Mouse (Mus musculus) WW6 (cell line): Measurements from ENCODE around the gene Abcb5.
"Not testable (repeated sequence)": the region's sequence is repeated elsewhere in the genome, so short reads cannot be mapped to it uniquely, and the experiment has no call there.

Experiments used
- DNase-seq: peaks from one replicate; pipeline ENCODE4 v3.0.0-alpha.2; 2013; ENCODE audit warnings: low read depth, low spot score

Gene Abcb5

DNA sequence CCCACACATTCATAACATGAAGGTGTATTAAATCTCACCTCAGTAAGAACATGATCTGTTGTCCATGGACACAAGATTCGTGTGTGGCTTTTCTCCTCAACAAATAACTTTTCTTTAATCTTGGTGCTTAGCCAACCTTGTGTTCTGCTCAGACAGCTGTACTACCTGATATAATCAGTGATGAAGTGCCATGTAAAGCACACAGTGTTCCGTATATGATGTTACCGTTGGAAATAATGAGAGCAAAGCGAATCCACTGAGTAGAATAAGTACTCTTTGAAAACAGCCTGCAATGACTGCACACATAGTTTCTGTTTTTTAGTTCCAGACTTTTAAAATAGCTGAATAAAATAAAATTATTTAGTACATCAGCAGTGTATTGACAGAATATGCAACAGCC, at the start of gene Abcb5:
Gene Abcb5 (minus strand): TSS at position 101 of the 400 bp plus-strand sequence.
- no peak for DNase-seq

DNA sequence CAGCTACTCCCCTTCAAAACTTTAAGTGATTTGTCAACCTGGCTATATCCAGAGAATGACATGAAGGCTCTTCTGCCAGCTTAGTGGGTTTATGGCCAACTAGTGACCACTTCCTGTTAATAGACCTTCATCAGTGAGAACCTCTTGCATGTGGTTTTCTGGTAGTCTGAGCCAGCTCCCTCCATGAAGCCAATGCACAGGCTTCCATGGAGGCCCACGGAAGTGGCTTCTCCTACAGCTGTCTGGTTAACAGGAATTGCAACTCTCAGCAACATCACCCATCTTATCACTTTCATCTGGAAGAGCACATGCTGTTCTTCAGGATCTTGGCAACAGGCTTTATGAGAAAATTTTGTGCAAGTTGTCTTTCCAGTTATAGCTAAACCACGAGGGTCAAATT, 33.0 kb upstream of the Abcb5 start:
- no peak for DNase-seq

DNA sequence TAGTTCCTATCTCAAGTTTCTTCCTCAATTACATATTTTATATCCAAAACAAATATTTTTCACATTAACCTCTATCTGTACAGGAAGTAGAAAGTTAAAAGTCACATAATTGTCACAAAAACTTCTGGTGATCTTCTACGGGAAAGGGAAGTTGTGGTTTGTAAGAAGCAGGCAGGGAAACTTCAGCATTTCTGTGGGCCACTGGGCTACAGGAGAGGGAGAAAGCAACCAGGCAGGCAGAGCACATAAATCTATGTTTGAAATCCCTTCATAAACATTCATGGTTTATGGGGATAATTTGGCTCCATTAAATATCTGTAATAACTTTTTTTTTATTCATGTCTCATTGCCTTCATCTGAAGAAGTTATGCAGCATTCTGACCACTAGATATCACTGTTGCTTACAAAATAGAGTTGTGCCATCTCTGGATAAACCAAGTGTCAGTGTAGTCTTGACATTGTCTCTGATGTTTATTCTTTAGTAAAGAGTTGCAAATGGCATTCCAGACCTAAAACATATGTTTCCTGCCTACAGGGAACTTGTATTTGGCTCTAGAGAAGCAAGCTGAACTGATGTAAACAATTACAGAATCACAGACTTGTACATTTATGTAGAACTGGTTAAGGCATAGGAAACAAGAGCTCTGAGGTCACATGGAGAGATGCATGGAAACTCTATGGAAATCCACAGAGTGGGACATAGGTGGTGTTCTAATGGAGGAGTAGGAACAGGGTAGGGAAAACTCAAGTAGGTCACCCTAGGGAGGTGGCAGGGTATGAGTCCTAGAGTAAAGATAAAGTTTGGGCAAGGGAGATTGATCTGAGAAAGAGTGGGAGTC, 28.3 kb upstream of the Abcb5 start:
- no peak for DNase-seq

DNA sequence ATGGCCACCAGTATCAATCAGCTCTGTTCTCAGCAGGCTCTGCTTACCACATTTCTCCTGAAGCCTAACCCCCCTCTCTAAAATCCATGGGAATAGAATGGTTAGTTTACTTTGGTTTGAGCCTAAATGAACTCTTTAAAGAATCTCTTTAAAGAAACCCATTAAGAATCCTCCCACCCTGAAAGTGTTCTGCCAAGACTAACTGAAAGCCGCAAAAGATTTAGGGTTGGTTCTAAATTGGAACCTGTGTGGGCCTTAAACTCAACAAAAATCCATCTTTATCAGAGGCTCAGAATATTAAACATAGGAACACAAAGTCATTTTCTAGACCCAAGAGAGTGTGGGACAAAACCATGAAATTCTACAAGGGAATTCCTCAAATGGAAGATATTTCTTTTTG, 18.6 kb upstream of the Abcb5 start:
- DNase-seq, result no peak

DNA sequence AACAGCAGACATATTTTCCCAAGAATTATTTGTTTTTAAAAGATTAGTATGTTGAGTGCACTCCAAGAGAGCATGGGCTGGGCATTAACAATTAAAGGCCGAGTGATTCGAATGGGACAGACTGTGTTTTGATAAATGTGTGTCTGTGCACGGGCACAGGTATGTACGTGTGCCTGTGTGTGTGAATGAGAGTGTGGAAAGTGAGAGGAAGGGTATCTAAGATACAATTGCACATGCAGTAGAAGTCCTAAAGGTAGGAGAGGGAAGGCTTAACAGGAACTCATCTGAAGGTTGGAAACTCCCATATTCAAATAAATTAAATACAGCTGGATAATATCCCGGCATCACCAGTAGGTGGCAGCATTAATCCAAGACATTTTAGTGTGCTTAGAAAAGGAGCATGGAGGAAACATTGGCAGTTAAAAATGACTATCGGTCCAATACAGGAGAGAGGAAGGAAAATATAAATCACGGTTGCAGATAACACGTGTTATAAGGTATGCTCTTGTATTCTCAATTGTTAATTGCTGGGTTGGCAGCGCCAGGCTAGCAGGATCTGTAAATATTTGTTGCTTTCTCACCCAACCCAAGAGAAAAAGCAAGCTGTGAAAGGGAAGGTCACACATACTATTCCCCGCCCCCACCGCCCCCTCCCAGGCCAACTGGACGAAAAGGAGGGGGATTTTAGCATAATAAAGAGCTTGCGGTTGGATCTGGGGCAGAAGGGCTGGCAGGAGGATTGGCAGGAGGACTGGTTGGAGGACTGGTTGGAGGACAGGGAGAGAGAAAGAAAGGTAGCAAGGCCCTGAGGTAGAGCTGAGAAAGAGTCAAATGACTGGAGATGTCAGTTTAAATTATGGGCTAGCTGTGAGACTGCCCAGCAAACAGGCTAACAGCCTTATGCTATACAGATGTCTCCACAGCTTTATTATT, 35.6 kb downstream of the Abcb5 start:
- no peak for DNase-seq

DNA sequence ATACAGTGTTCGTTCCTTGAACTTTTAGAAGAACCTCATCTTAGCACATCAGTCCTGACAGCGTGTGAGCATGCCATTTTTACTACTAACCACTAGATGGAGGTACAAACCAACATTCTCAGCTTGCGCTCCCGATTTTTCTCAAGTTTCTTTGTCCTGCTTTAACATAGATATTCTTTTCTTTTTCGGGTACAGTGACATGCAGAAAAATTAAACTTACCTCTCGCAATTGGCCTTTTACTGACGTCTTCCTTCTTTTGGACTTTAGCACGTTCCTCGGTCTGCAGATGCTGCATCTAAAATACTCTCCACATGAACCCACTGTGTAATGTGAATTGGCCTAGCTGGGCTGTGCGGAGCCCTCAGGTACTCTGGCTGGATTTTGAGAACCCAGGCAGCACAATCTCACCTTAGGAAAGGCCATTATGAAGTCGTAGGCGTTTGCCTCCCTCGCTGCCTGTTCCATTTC, 39.4 kb downstream of the Abcb5 start:
- DNase-seq, result no peak

GRCm38 (mm10) chr12:118923874-118924273, 42.3 kb downstream of the Abcb5 start:
- DNase-seq, result not testable (repeated sequence)

GRCm38 (mm10) chr12:118917771-118918170, 48.5 kb downstream of the Abcb5 start:
- no peak for DNase-seq

DNA sequence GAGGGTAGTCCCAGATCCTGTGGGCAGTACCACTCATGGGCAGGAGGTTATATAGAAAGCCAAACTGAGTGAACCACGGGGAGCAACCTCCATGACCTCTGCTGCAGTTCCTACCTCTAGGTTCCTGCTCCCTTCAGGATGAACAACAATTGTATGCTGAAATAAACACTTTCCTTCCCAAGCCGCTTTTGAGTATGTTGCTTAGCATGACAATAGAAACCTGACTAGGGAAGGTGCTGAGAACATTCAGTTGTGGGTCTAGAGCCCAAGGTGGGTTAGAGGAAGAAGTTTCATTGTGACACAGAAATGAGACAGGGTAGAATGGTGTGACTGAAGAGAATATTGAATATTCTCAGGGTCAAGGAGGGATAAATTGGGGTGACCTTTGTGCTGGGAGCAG, 55.9 kb downstream of the Abcb5 start:
- DNase-seq, result no peak

- DNase-seq, result no peak
These were observed 64.0 kb downstream of the Abcb5 start for GRCm38 (mm10) chr12:118902249-118902648.

DNA sequence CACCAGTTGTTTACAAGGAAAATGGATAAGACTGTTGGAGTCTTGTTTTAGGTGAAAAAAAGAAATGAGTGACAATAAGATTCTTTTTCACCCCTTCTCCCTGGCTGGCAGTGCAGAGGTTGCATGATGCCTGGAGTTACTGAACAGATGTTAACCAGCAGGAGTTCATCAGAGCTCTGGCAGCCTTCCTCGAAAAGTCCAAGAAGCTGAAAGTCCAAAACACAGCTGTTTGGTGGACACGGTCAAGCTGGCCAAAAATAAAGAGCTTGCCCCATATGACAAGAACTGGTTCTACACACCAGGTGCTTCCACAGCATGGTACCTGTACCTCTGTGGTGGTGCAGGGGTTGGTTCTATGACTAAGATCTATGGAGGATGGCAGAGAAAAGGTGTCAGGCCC, 78.3 kb downstream of the Abcb5 start:
- no peak for DNase-seq

DNA sequence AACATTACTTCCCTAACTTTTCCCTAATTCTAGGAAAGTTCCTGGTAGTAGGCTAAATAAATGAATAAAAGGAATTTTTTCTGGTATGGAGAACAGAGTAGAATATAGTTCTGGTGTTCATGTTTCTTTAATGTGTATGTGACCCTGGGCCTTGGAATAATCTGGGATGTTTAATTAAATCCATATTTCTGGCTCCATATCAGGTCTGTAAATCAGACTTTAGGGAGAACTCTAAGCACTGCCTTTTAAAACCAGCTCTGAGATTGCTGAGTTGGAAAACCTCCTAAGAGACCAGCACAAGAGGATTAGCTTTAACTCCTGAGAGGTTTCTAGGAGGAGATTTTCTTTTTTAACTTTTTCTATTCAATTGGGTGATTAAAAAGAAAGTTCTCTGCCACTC, 83.4 kb downstream of the Abcb5 start:
- DNase-seq, result no peak

DNA sequence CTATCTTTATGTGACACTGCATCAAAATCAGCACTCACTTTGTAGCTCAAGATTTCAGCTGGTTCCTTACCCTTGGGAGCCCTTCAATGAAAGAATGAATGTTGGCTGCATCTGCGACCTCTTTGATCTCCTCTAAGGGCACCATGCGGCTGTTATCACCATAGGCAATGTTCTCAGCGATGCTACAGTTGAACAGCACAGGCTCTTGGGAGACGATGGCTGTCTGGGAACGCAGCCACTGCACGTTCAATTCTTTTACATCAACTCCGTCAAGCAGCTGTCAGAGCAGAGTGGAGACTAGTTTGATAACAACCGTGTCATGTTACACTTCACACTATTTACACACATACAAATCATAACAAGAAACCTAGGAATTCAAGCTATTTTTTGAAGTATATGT, 93.5 kb downstream of the Abcb5 start:
- DNase-seq, result no peak

GRCm38 (mm10) chr12:118856151-118856550, 110.1 kb downstream of the Abcb5 start:
- DNase-seq, result no peak

DNA sequence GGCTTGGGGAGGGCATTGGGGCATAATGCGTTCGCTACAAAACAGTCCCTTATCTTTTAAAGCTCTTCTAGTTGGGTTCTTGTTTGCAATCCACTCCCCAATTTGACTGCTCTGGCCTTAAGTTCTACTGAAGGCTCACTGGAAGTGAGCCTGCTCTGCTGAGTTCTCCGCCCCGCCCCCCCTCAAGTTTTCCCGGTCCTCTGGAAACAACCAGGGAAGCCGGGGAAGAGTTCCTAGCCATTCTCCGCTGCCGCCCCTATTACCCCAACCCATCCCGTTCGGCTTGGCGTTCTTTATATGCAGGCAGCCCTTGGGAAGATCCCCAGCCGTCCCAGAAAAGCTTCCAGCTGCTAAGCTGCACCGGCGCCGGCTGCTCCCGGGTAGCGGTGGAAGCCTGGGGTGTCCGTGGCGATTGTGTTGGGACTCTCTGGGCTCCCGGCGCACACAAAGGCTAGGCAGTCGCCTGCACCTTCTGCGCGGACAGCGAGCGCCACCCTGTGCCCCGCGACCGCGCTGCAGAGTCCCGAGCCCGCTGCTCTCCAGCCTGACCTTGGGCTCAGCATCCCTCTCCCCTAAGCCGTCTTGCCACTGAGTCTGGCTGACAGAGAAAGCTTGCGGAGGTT, 111.3 kb downstream of the Abcb5 start:
- peak; percentile 70 for DNase-seq

- DNase-seq, result no peak
These were observed 111.8 kb downstream of the Abcb5 start for GRCm38 (mm10) chr12:118854401-118854800.

GRCm38 (mm10) chr12:118853331-118853730, 112.9 kb downstream of the Abcb5 start:
- no peak for DNase-seq

DNA sequence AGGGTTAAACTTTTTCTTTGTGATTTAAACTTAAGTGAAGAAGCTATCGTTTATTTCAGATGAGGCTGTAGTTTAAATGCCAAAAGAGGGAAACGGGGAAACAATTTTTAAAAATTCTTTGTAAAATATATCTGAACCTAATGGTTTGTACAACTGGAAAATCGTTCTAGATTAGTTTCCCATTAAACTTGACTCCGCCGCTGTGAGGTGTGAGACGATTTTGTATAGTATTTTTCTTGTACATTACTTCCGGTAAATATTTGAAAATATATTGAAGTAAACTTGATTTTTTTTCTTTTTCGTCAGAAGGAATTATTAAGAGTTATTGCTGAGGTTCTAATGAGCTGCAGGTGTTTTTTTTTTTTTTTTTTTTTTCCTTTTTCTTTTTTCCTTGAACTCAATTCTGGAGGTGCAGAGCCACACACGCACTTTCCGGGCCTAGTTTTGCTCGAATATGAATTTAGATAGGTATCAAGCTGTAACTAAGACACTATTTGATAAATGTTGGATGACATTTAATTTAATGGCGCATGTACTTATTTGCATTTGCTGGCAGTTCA, 115.3 kb downstream of the Abcb5 start:
- no peak for DNase-seq

DNA sequence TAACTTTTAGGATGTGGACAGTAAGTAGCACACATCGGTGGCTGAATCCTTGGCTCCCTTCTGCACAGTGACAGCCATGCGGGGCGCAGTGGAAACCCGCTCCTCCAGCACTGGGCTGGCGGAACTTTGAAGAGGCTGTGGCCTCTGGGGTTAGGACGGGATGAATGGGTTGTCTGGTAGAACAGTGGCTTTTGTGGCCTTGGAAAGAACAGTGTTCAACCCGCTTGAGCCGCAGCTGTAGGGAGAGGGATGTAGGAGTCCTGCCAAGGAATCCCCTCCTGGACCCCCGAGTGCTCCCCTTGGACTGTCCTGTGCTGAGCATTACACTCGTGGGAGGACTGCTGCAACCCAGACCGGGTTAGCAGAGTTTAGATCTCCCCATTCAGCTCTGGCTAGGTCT, 116.2 kb downstream of the Abcb5 start:
- no peak for DNase-seq

GRCm38 (mm10) chr12:118849203-118849861, 116.9 kb downstream of the Abcb5 start:
- peak; percentile 36 for DNase-seq
